Mouse (Mus musculus) midbrain, embryonic 12.5 days (tissue): ENCODE measurements around the gene Tmem87a. TPM values are rescaled to one million over a fixed set of nuclear protein-coding genes. Genes with fewer than 3 reads are reported as not detected.

Experiments used
- ATAC-seq: fragments of 200-750 bp; cut with Nextera tagmentation; 2 replicates; pipeline ENCODE4 v1.8.0; 2017; ENCODE audit warnings: low read depth, moderate TSS enrichment, moderate library complexity; ENCODE audit not compliant: low FRiP score
- H3K27ac ChIP-seq: fragments of 300-500 bp; sonication (generic); replicated peaks from 2 replicates; pipeline ENCODE4 v1.5.1; 2016; ENCODE audit warnings: mild to moderate bottlenecking
- H3K27me3 ChIP-seq: fragments of 300-500 bp; sonication (generic); 2 replicates; pipeline ENCODE4 v1.6.1; 2016; ENCODE audit warnings: mild to moderate bottlenecking
- H3K36me3 ChIP-seq: fragments of 300-500 bp; sonication (generic); 2 replicates; pipeline ENCODE4 v1.6.1; 2016
- H3K4me1 ChIP-seq: fragments of 300-500 bp; sonication (generic); 2 replicates; pipeline ENCODE4 v1.6.1; 2016
- H3K4me2 ChIP-seq: fragments of 300-500 bp; sonication (generic); replicated peaks from 2 replicates; pipeline ENCODE4 v1.6.1; 2016; ENCODE audit warnings: mild to moderate bottlenecking, moderate library complexity
- H3K4me3 ChIP-seq: fragments of 300-500 bp; sonication (generic); 2 replicates; pipeline ENCODE4 v1.5.1; 2016; ENCODE audit warnings: mild to moderate bottlenecking
- H3K9ac ChIP-seq: fragments of 300-500 bp; sonication (generic); replicated peaks from 2 replicates; pipeline ENCODE4 v1.6.1; 2016; ENCODE audit warnings: mild to moderate bottlenecking, moderate library complexity
- H3K9me3 ChIP-seq: fragments of 300-500 bp; sonication (generic); 2 replicates; pipeline ENCODE4 v1.6.1; 2016; ENCODE audit warnings: mild to moderate bottlenecking
- WGBS: fragments of 180-500 bp; shearing (Covaris S2); methylation state at CpG from one replicate; pipeline ENCODE4 v1.1.7; 2016; 5-methylcytosine and 5-hydroxymethylcytosine counted together
- polyA plus RNA-seq: library from polyadenylated mRNA; unstranded; fragments of >200 nt; fragmentation: Nextera tagmentation; extraction: Ambion mirVana; gene quantifications from 2 replicates; pipeline ENCODE4 v1.2.1, GENCODE M21; 2016

The Tmem87a gene
- polyA plus RNA-seq = 7.1 and 9.5 TPM in 2 replicates

DNA sequence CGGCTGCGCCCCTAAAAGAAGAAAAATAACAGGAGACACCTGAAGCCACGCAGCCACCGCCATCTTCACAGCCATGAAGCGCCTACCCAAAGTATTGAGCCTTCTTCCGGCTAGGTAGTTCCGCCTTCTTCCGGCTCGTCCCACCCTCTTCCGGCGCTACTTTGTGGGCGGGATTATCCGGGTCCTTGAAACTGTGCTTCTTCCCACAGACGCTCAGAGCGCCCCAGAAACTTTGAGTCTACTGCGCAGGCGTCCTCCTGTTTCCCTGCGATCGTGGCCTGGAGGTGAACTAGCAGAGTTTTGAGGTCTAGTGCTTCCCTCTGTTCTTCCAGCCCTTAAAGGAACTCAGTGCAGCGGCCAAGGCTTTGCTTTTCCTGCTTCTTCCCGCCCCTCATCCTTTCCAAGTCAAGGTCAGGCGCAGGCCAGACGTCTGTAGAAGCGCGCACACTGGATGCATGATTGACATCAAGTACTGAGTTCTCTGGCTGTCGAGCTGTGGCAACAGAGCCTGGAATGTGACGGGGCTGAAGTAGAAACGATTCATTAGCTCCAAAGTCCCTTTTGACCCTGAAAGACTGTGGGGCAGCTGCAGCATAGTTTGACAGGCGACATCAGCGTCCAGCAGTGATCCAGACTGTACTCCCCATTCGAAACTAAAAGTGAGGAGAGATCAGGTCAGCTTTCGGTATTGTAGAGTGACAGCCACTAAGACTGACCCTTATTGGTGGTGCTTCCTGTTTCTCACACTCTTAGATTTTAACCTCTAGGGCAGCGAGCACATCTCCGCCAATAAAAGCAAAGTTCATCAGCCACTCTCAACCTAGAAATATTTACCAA, at the start of gene Tmem87a:
Gene Tmem87a, minus strand, starts transcription at position 128 of the 837 bp plus-strand sequence.
- Histone ChIP-seq H3K4me2 (peak within 1 kb of the TSS; percentile 88), H3K4me1 (peaks cover 17% of the 10 kb centered on the region; the same call in 1 of the 2 replicates), H3K27ac (peak within 1 kb of the TSS; percentile 89), H3K36me3 (no peaks in the 10 kb centered on the region), H3K27me3 (no peaks in the 10 kb centered on the region), H3K9me3 (no peaks in the 10 kb centered on the region; the same call in 1 of the 2 replicates), H3K4me3 (peak within 1 kb of the TSS; percentile 77), H3K9ac (peak within 1 kb of the TSS; percentile 82)
- 1% methylated on average over 34 of the region's 34 CpGs for WGBS
- ATAC-seq = peak; percentile 100

- Histone ChIP-seq H3K27ac (no peak overlapping the region), H3K4me1 (0 out of 2 replicates have a peak, but pooled peaks cover 3% of the 10 kb centered on the region), H3K4me3 (no peak overlapping the region), H3K9ac (no peak overlapping the region), H3K36me3 (no peaks in the 10 kb centered on the region), H3K27me3 (no peaks in the 10 kb centered on the region), H3K4me2 (no peak overlapping the region), H3K9me3 (no peaks in the 10 kb centered on the region)
- WGBS = 89% methylated on average over 4 of the region's 4 CpGs
- ATAC-seq = no peak
These were observed 48.7 kb upstream of the Tmem87a start for GRCm38 (mm10) chr2:120452600-120452999.

DNA sequence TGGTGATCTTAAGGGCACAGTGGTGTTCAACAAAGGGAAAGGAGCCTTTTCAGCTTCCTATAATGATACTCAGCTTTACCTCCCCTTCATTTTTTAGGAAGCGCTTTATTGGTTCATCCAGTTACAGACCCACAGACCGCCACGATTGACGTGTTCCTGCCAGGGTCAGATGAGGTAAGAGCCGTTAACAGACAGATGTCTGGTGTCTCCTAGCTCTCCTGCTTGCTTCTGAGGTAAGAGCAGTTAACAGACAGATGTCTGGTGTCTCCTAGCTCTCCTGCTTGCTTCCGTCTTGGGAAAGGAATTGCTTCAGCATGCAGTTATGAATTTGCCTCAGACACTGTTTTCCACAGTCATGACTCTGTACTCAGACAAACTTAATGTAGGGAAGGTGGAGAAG, 46.8 kb upstream of the Tmem87a start:
- WGBS = 67% methylated on average over 6 of the region's 6 CpGs
- H3K9ac ChIP-seq = no peak overlapping the region
- no peaks in the 10 kb centered on the region for H3K9me3 ChIP-seq
- H3K4me2 ChIP-seq = no peak overlapping the region
- H3K4me1 ChIP-seq = 0 out of 2 replicates have a peak, but pooled peaks cover 3% of the 10 kb centered on the region
- no peak overlapping the region for H3K4me3 ChIP-seq
- no peaks in the 10 kb centered on the region for H3K36me3 ChIP-seq
- no peak for ATAC-seq
- no peaks in the 10 kb centered on the region for H3K27me3 ChIP-seq
- no peak overlapping the region for H3K27ac ChIP-seq

DNA sequence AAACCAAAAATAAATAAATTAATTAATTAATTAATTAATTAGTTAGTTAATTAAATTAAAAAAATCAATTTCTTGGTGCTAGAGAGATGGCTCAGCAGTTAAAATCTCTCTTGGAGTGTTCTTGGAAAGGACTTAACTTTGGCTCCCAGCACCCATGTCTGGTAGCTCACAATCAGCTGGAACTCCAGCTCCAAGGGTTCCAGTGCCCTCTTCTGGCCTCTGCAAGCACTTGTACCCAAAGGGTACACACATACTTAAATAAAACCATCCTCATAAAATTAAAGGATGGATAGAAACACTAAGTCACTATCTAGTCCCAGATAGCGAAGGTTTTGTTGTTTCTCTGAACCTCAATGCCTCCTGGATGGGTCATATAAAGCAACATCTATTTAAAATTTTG, 43.4 kb upstream of the Tmem87a start:
- 89% methylated on average over 1 of the region's 1 CpGs for WGBS
- Histone ChIP-seq H3K4me1 (0 out of 2 replicates have a peak, but pooled peaks cover 3% of the 10 kb centered on the region), H3K4me2 (no peak overlapping the region), H3K9me3 (no peaks in the 10 kb centered on the region), H3K27me3 (no peaks in the 10 kb centered on the region), H3K36me3 (no peaks in the 10 kb centered on the region), H3K9ac (no peak overlapping the region), H3K4me3 (no peak overlapping the region), H3K27ac (no peak overlapping the region)
- no peak for ATAC-seq

DNA sequence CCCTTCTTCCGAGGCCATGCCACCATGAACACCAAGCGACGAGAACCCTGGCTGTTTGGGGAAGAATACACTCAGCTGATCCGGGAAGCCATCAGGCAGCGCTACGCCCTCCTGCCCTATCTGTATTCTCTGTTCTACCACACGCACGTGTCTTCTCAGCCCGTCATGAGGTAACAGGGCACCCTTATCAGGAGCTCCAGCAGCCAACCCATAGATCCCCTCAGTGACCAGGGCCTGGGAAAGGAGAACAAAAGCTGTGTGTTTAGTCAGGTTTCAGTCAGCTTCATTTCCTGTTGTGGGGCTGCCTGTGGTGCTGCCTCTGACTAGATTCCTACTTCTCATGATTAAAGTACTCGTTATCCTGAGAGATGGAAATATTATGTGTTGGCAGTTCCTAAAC, 42.5 kb upstream of the Tmem87a start:
- Histone ChIP-seq H3K36me3 (no peaks in the 10 kb centered on the region), H3K9ac (no peak overlapping the region), H3K4me1 (0 out of 2 replicates have a peak, but pooled peaks cover 3% of the 10 kb centered on the region), H3K9me3 (no peaks in the 10 kb centered on the region), H3K4me3 (no peak overlapping the region), H3K27ac (no peak overlapping the region), H3K4me2 (no peak overlapping the region), H3K27me3 (no peaks in the 10 kb centered on the region)
- WGBS = 89% methylated on average over 10 of the region's 10 CpGs
- no peak for ATAC-seq

DNA sequence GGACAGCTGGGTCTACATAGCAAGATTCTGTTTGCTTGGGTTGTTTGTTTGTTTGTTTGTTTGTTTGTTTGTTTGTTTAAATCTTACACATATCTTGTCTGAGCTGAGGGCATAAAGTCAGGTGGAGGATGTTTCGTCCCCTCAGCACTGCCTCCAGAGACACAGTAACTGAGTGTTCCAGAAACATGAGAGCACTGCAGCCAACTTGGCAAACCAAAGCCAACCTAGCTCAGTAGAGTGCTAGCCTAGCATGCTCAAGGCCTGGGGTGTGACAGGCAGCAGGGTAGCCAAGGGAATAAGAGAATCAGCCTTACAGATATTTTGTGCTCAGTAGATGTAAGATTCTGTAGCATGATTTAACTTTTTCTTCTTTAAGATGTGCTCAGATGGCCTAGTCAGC, 40.6 kb upstream of the Tmem87a start:
- Histone ChIP-seq H3K4me3 (no peak overlapping the region), H3K4me1 (no peaks in the 10 kb centered on the region), H3K9me3 (no peaks in the 10 kb centered on the region), H3K4me2 (no peak overlapping the region), H3K9ac (no peak overlapping the region), H3K27ac (no peak overlapping the region), H3K36me3 (no peaks in the 10 kb centered on the region), H3K27me3 (no peaks in the 10 kb centered on the region)
- 89% methylated on average over 1 of the region's 1 CpGs for WGBS
- no peak for ATAC-seq

DNA sequence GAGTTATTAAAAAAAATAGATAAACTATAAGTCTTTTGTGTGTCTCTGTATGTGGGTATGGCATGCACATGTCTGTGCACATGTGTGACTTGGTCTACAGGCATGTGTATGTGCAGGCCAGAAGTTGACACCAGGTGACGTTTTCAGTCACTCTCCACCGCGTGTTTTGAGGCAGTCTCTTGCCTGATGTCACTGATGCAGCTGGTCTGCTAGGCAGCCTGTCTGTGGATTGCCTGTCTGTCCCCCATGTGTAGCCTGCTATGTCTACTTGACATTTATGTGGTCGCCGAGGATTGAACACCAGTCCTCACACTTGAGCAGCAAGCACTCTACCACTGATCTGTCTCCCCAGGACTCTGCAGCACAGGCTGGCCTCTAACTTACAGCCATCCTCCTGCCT, 20.5 kb upstream of the Tmem87a start:
- H3K9me3 ChIP-seq = no peaks in the 10 kb centered on the region
- no peak overlapping the region for H3K4me3 ChIP-seq
- WGBS = 89% methylated on average over 5 of the region's 5 CpGs
- ATAC-seq = no peak
- no peak overlapping the region for H3K27ac ChIP-seq
- H3K27me3 ChIP-seq = no peaks in the 10 kb centered on the region
- no peak overlapping the region for H3K9ac ChIP-seq
- H3K36me3 ChIP-seq = no peaks in the 10 kb centered on the region
- no peaks in the 10 kb centered on the region for H3K4me1 ChIP-seq
- H3K4me2 ChIP-seq = no peak overlapping the region

- no peak overlapping the region for H3K4me2 ChIP-seq
- H3K4me3 ChIP-seq = no peak overlapping the region
- H3K36me3 ChIP-seq = no peaks in the 10 kb centered on the region
- WGBS = 79% methylated on average over 1 of the region's 1 CpGs
- H3K9me3 ChIP-seq = no peaks in the 10 kb centered on the region
- H3K27me3 ChIP-seq = no peaks in the 10 kb centered on the region
- H3K4me1 ChIP-seq = no peaks in the 10 kb centered on the region
- ATAC-seq = no peak
- no peak overlapping the region for H3K9ac ChIP-seq
- no peak overlapping the region for H3K27ac ChIP-seq
These were observed 11.0 kb upstream of the Tmem87a start for GRCm38 (mm10) chr2:120414738-120415414.

GRCm38 (mm10) chr2:120414113-120414512, 10.2 kb upstream of the Tmem87a start:
- H3K27ac ChIP-seq = no peak overlapping the region
- no peaks in the 10 kb centered on the region for H3K27me3 ChIP-seq
- ATAC-seq = no peak
- no peaks in the 10 kb centered on the region; the same call in 1 of the 2 replicates for H3K9me3 ChIP-seq
- H3K36me3 ChIP-seq = no peaks in the 10 kb centered on the region
- no peak overlapping the region for H3K9ac ChIP-seq
- H3K4me1 ChIP-seq = no peaks in the 10 kb centered on the region
- no peak overlapping the region for H3K4me2 ChIP-seq
- H3K4me3 ChIP-seq = no peak overlapping the region

DNA sequence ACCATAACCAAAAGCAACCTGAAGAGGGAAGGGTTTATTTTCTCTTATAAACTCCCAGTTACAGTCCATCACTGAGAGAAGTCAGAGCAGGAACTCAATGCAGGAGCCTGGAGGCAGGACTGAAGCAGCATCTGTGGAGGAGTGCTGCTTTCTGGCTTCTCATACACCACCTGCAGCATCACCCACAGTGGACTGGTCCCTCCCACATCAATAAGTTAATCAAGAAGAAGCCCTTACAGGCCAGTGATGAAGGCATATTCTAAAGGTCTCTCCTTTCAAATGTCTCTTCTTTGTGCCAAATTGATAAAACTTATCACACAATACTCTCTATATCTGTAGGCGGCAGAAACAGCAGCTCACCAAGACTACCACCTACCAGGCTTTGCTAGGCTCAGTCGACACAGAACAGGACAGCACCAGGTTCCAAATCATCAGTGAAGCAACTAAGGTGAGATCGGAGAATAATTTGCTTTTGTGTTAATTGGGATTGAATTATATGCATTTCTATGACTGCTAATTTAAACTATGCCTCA, 7.2 kb upstream of the Tmem87a start:
- ATAC-seq = no peak
- no peaks in the 10 kb centered on the region for H3K27me3 ChIP-seq
- H3K4me3 ChIP-seq = no peak overlapping the region
- no peaks in the 10 kb centered on the region for H3K36me3 ChIP-seq
- H3K27ac ChIP-seq = no peak overlapping the region
- no peaks in the 10 kb centered on the region; the same call in 1 of the 2 replicates for H3K9me3 ChIP-seq
- no peak overlapping the region for H3K4me2 ChIP-seq
- no peaks in the 10 kb centered on the region for H3K4me1 ChIP-seq
- H3K9ac ChIP-seq = no peak overlapping the region
- WGBS = 95% methylated on average over 3 of the region's 3 CpGs

GRCm38 (mm10) chr2:120404823-120405765, 1.2 kb upstream of the Tmem87a start:
- Histone ChIP-seq H3K27me3 (no peaks in the 10 kb centered on the region), H3K4me2 (peak overlapping the region; percentile 88), H3K36me3 (no peaks in the 10 kb centered on the region), H3K27ac (peak overlapping the region; percentile 89), H3K4me3 (peak overlapping the region; percentile 77), H3K4me1 (peaks cover 17% of the 10 kb centered on the region; the same call in 1 of the 2 replicates), H3K9ac (peak overlapping the region; percentile 82), H3K9me3 (no peaks in the 10 kb centered on the region; the same call in 1 of the 2 replicates)
- ATAC-seq = no peak
- WGBS = 38% methylated on average over 14 of the region's 14 CpGs
